Mouse (Mus musculus) stomach, embryonic 15.5 days (tissue): Measurements from ENCODE around the gene Cd6. TPM values are rescaled to one million over a fixed set of nuclear protein-coding genes. Genes with fewer than 3 reads are reported as not detected.

Experiments used
- ATAC-seq: fragments of 200-750 bp; cut with Nextera tagmentation; 2 replicates; pipeline ENCODE4 v1.8.0; 2017; ENCODE audit warnings: low read depth, moderate number of reproducible peaks, moderate TSS enrichment; ENCODE audit not compliant: insufficient read depth, low FRiP score
- H3K27ac ChIP-seq: fragments of 300-500 bp; sonication (generic); 2 replicates; pipeline ENCODE4 v1.5.1; 2015; ENCODE audit warnings: mild to moderate bottlenecking, inconsistent platforms
- H3K27me3 ChIP-seq: fragments of 300-500 bp; sonication (generic); replicated peaks from 2 replicates; pipeline ENCODE4 v1.6.1; 2015; ENCODE audit warnings: inconsistent platforms
- H3K36me3 ChIP-seq: fragments of 300-500 bp; sonication (generic); 2 replicates; pipeline ENCODE4 v1.6.1; 2015; ENCODE audit warnings: inconsistent platforms
- H3K4me1 ChIP-seq: fragments of 300-500 bp; sonication (generic); 2 replicates; pipeline ENCODE4 v1.6.1; 2015; ENCODE audit warnings: inconsistent platforms
- H3K4me2 ChIP-seq: fragments of 300-500 bp; sonication (generic); 2 replicates; pipeline ENCODE4 v1.6.1; 2015; ENCODE audit warnings: mild to moderate bottlenecking, inconsistent platforms
- H3K4me3 ChIP-seq: fragments of 300-500 bp; sonication (generic); replicated peaks from 2 replicates; pipeline ENCODE4 v1.5.1; 2015; ENCODE audit warnings: inconsistent platforms
- H3K9ac ChIP-seq: fragments of 300-500 bp; sonication (generic); 2 replicates; pipeline ENCODE4 v1.6.1; 2015; ENCODE audit warnings: inconsistent platforms
- H3K9me3 ChIP-seq: fragments of 300-500 bp; sonication (generic); 2 replicates; pipeline ENCODE4 v1.6.1; 2016; ENCODE audit warnings: inconsistent platforms
- WGBS: fragments of 180-500 bp; shearing (Covaris S2); methylation state at CpG from one replicate; pipeline ENCODE4 v1.1.7; 2015; 5-methylcytosine and 5-hydroxymethylcytosine counted together
- polyA plus RNA-seq: library from polyadenylated mRNA; unstranded; fragments of >200 nt; fragmentation: Nextera tagmentation; extraction: Ambion mirVana; gene quantifications from 2 replicates; pipeline ENCODE4 v1.2.1, GENCODE M21; 2015

The Cd6 gene
- polyA plus RNA-seq, 1 experiment from 2014 or later: 0.48 TPM

DNA sequence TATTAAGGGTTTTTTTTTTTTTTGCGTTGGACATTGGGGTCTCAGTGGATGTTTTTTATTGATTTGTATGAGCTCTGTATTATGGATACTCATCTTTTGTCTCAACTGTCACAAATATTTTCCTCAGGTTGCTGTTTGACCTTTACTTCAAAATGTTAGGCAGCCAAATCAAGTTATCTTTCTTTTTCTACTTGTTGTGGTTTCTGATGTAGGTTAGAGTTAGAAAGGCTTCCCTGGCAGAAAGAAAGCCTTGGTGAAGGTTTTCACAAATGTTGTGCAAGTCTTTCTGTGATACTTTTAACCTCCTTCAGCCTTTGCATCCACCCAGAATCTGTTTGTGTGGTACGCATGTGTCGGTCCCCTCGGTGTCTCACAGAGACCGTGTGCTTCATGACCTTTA lies 77.2 kb downstream of the Cd6 start:
- no peak overlapping the region for H3K9ac ChIP-seq
- no peak overlapping the region for H3K27ac ChIP-seq
- no peak overlapping the region for H3K4me3 ChIP-seq
- no peaks in the 10 kb centered on the region for H3K27me3 ChIP-seq
- no peaks in the 10 kb centered on the region for H3K4me1 ChIP-seq
- 92% methylated on average over 5 of the region's 5 CpGs for WGBS
- no peak overlapping the region for H3K4me2 ChIP-seq
- H3K36me3 ChIP-seq: no peaks in the 10 kb centered on the region
- H3K9me3 ChIP-seq: no peaks in the 10 kb centered on the region
- ATAC-seq: no peak

DNA sequence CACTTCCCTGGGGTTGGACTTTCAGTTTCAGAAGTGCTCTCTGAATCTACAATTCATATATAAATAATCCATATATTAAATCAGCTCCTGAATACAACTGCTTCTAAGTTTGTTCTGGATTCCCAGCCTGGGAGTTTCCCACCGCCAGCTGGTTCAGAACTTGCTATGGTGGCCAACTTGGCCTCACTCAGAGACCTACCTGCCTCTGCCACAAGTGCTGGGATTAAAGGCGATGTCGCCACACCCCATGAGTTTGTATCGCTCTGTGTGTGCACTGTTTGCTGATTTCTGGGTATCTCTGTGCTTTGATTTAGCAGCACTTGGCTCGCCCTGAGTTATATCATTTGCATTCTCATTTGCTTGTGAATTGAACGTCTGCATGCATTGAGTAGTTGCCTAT lies 77.8 kb downstream of the Cd6 start:
- 88% methylated on average over 6 of the region's 6 CpGs for WGBS
- no peak for ATAC-seq

DNA sequence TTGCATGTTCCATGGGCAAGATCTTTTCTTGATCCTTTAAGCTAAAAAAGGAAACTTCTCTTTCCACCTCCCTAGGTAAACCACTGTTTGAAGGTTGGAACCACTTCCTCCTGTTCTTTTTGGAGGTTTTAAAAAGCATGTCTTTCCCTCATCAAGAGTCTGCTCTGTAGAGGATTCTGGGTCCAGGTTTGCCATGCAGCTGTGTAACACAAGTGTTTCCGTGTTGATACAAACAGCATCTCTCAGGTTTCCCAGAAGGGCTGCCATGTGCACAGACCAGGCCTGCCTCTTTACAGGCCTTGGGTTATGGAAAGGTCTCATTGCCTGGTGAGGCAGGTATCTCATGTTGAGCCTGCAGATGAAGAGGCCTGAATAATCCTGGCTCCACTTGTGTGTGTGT lies 78.3 kb downstream of the Cd6 start:
- Histone ChIP-seq H3K27ac (no peak overlapping the region), H3K36me3 (no peaks in the 10 kb centered on the region), H3K4me3 (no peak overlapping the region), H3K4me2 (no peak overlapping the region), H3K4me1 (no peaks in the 10 kb centered on the region), H3K9me3 (no peaks in the 10 kb centered on the region), H3K27me3 (no peaks in the 10 kb centered on the region), H3K9ac (no peak overlapping the region)
- WGBS: 86% methylated on average over 1 of the region's 1 CpGs
- no peak for ATAC-seq

More for the DNA sequence above, 77.8 kb downstream of the Cd6 start:
- H3K36me3 ChIP-seq: no peaks in the 10 kb centered on the region
- H3K27ac ChIP-seq: no peak overlapping the region
- no peaks in the 10 kb centered on the region for H3K9me3 ChIP-seq
- no peaks in the 10 kb centered on the region for H3K4me1 ChIP-seq
- H3K4me3 ChIP-seq: no peak overlapping the region
- no peaks in the 10 kb centered on the region for H3K27me3 ChIP-seq
- H3K9ac ChIP-seq: no peak overlapping the region
- H3K4me2 ChIP-seq: no peak overlapping the region

DNA sequence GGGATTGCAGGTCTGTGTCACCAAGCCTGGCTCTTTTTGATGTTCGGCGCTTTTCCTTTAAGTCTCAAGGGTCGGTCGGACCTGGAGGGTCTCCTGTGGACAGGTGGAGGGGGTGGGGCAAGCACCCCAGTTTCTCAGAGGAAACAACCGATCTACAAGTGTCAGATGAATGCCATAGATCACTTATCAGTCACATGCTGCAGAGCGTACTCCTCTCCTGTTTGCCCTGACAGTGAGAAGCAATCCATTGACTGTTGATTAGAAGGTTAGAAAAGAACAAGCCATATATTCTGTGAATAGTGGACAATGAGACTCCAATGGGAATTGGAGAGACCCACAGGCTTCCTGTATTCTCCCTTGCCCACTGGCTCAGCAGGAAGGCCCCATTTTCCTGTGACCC lies 79.7 kb downstream of the Cd6 start:
- ATAC-seq: no peak
- Histone ChIP-seq H3K4me3 (no peak overlapping the region), H3K36me3 (no peaks in the 10 kb centered on the region), H3K27ac (no peak overlapping the region), H3K27me3 (no peaks in the 10 kb centered on the region), H3K4me1 (no peaks in the 10 kb centered on the region), H3K4me2 (no peak overlapping the region), H3K9ac (no peak overlapping the region), H3K9me3 (no peaks in the 10 kb centered on the region)
- 75% methylated on average over 6 of the region's 6 CpGs for WGBS

DNA sequence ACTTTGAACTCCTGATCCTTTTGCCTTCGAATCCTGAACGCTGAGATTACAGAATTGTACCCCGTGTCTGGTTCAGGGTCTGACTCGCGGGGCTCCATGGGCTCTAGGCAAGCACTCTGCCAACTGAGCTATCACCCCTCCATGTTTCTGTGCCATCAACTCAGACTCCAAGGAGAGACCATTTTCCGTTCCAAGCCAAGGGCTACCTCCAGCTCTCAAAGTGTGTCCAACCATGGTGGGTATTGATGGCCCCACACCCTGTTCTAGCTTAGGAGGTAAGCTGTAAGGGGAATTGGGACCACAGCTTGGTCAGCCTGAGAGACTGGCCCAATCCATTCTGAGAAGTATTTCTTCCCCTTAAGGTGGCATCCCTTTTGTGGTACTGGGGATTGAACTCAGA lies 80.6 kb downstream of the Cd6 start:
- Histone ChIP-seq H3K27ac (no peak overlapping the region), H3K9me3 (no peaks in the 10 kb centered on the region), H3K27me3 (no peaks in the 10 kb centered on the region), H3K4me1 (no peaks in the 10 kb centered on the region), H3K4me2 (no peak overlapping the region), H3K9ac (no peak overlapping the region), H3K36me3 (no peaks in the 10 kb centered on the region), H3K4me3 (no peak overlapping the region)
- WGBS: 88% methylated on average over 6 of the region's 6 CpGs
- ATAC-seq: no peak

DNA sequence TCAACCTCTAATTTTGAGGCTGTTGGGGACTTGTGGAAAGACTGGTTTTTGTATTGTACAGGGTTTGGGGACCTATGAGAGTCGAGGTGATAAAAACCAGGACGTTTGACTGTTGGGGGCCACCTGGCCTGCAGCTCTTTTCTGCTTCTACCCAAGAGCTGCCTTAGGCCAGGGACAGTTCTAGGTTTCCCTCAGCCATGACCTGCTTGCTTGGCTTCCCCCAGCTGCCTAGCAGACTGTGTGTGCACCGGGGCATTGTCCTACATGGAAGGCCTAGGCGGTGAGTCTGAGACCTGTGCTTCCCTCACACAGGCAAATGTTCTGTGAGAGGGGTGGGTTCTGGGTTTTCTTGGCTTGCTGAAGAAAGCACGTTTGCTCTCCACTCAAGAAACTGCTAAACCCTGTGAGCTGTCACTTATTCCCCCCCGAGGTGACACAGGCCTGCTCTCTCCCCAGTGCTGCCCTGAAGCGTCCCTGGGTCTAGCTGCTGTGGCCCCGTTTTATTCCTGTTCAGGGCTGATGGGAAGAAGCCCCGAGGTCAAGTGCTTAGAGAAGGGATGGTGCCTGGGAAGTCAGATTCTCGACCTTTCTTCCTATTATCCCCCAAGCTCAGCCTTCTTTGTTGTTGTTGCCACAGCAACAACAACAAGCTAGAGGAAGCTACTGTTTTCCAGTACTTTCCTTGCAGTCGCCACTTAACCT lies 81.3 kb downstream of the Cd6 start:
- no peaks in the 10 kb centered on the region for H3K27me3 ChIP-seq
- no peaks in the 10 kb centered on the region for H3K9me3 ChIP-seq
- H3K9ac ChIP-seq: no peak overlapping the region
- no peak overlapping the region for H3K4me2 ChIP-seq
- no peak overlapping the region for H3K27ac ChIP-seq
- 66% methylated on average over 11 of the region's 11 CpGs for WGBS
- H3K4me3 ChIP-seq: no peak overlapping the region
- H3K36me3 ChIP-seq: no peaks in the 10 kb centered on the region
- no peaks in the 10 kb centered on the region for H3K4me1 ChIP-seq
- ATAC-seq: no peak

DNA sequence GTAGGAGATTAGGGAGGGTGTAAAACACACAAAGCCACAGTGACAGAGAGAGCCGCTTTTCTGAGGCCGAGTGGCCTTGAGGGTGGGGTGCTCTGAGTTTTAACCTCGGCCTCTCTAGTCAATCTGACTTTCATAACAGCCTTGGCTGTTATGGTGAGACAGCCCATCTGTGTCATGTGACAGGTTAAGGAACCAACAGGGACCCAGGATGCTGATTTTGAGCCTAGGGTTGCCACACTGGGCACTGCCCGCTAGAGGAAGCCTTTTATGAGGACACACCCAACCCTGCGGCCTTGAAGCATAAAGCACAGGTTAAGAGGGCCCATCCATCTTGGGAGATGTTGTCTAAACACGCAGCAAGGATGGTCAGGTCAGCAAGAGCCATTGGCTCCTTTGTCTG lies 82.1 kb downstream of the Cd6 start:
- Histone ChIP-seq H3K9ac (no peak overlapping the region), H3K4me1 (no peaks in the 10 kb centered on the region), H3K27me3 (no peaks in the 10 kb centered on the region), H3K4me3 (no peak overlapping the region), H3K4me2 (no peak overlapping the region), H3K27ac (no peak overlapping the region), H3K9me3 (no peaks in the 10 kb centered on the region), H3K36me3 (no peaks in the 10 kb centered on the region)
- no peak for ATAC-seq
- WGBS: 61% methylated on average over 6 of the region's 6 CpGs

DNA sequence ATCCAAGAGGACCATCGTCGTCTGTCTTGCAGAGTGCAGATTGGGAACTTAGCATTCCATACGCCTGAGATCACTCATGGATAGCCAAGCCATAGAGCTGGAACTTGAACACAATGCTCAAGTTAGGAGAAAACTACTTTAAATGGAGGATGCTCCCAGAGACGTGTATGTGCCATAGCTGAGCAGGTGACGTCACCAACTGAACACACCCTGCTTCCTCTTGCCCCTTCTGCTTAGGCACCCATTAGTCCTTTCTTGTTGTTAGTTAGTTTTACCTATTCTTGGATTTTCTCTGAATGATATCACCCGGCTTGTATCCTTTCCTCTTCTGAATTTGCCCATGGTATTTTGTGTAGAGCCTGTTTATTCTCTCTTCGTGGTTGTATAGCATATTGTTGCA lies 82.7 kb downstream of the Cd6 start:
- 76% methylated on average over 7 of the region's 7 CpGs for WGBS

DNA sequence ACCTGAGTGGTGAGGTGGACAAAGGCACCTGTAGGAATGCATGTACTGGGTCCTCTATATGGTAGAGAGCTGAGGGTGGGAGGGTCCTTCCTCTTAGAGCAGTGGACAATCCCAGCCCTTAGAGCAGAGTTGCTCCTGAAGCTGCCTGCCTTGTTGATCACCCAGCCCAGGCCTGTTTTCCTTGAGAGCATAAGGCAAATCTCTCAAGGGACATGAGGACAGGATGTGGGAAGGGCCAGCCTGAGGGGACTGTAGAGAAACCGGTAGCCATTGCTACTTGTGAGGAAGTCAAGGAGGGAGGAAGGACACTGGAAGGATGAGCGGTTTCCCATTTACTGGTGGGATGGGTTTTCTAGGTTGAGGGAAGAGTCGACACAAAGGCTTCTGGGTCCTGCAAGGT lies 87.3 kb downstream of the Cd6 start:
- Histone ChIP-seq H3K4me1 (no peaks in the 10 kb centered on the region), H3K27ac (no peak overlapping the region), H3K9ac (no peak overlapping the region), H3K9me3 (no peaks in the 10 kb centered on the region), H3K36me3 (no peaks in the 10 kb centered on the region), H3K27me3 (no peaks in the 10 kb centered on the region), H3K4me3 (no peak overlapping the region), H3K4me2 (no peak overlapping the region)
- no peak for ATAC-seq
- 73% methylated on average over 3 of the region's 3 CpGs for WGBS

More for the DNA sequence above, 82.7 kb downstream of the Cd6 start:
- no peaks in the 10 kb centered on the region for H3K9me3 ChIP-seq
- no peak for ATAC-seq
- H3K27me3 ChIP-seq: no peaks in the 10 kb centered on the region
- no peak overlapping the region for H3K27ac ChIP-seq
- no peak overlapping the region for H3K4me3 ChIP-seq
- no peak overlapping the region for H3K4me2 ChIP-seq
- H3K9ac ChIP-seq: no peak overlapping the region
- H3K4me1 ChIP-seq: no peaks in the 10 kb centered on the region
- H3K36me3 ChIP-seq: no peaks in the 10 kb centered on the region

DNA sequence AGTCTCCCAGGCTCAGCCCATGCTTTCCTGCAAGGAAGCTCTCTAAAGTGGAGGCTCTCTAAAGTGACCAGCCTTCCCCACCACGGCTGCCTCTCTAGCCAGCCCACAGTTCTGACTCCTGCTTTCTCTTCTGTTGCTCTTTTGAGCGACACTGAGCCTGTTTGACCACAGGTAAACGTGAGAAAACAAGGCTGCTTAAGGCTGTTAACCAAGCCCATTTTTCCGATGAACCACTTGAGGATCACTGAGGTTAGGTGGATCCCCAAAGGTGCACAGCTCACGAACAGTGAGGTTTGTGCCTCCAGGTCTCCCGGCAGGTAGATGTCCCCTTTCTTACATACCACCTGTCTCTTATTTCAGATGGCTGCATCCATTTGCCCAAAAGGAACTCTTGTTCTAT lies 87.7 kb downstream of the Cd6 start:
- H3K9ac ChIP-seq: no peak overlapping the region
- no peaks in the 10 kb centered on the region for H3K27me3 ChIP-seq
- WGBS: 81% methylated on average over 6 of the region's 6 CpGs
- H3K4me3 ChIP-seq: no peak overlapping the region
- no peak for ATAC-seq
- H3K9me3 ChIP-seq: no peaks in the 10 kb centered on the region
- H3K27ac ChIP-seq: no peak overlapping the region
- no peak overlapping the region for H3K4me2 ChIP-seq
- H3K36me3 ChIP-seq: no peaks in the 10 kb centered on the region
- no peaks in the 10 kb centered on the region for H3K4me1 ChIP-seq

DNA sequence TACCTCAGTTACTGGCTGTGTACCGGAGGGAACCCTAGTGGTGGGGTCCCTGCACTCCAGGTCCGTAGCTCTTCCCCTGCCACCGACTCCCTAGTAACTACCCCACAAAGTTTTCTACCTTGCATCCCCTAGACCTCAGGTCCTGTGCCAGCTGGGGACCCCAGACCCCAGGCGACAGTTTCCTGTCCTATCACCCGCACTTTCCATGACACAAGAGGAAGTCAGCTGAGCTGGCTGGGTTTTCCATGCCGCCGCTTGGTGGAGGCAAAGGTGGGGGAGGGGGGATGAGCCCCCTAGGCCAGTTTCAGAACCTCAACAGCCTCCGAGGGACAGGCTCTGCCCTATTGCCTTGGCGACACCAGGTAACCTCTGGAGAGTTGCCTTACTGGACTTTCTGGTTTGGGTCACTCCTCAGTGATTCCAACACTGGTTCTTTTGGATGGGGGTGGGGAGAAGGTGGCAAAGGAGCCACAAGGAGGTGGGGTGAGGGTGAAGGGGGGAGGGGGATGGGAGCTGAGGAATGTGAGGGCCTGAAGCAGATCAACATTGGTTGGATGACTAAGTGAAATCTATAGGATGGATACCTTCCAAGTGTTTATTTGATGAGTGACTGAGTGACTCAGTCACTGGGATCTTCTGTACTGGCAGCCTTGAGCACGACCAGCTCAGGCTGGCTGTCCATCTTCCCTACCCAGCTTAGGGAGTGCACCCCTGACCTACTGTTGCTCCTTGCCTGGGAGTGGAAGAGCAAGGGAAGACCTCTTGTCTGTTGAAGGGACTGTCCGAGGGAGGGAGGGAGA lies 89.0 kb downstream of the Cd6 start:
- Histone ChIP-seq H3K27ac (peak overlapping the region; percentile 40; the same call in 1 of the 2 replicates), H3K27me3 (no peaks in the 10 kb centered on the region), H3K4me3 (no peak overlapping the region), H3K4me1 (no peaks in the 10 kb centered on the region), H3K4me2 (no peak overlapping the region), H3K9me3 (no peaks in the 10 kb centered on the region), H3K9ac (no peak overlapping the region), H3K36me3 (no peaks in the 10 kb centered on the region)
- 33% methylated on average over 11 of the region's 11 CpGs for whole genome bisulfite sequencing
- peak; percentile 48; the same call in 1 of the 2 replicates for ATAC-seq

DNA sequence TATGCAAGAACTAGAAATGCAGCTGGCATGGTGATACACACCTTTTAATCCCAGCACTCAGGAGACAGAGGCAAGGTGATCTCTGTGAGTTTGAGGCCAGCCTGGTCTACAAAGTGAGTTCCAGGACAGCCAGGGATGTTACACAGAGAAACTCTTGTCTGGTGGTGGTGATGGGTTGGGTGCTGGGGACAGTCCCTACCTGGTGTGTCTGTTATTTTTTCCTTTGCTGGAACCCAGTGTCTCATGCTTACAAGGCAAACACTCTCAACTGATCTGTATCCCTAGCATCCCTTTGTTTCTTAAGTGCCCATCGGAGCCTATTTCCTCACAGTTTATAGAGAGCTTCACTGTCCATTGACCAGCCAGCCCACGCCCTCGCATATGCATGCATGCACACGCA lies 89.9 kb downstream of the Cd6 start:
- H3K4me1 ChIP-seq: no peaks in the 10 kb centered on the region
- ATAC-seq: no peak
- no peaks in the 10 kb centered on the region for H3K36me3 ChIP-seq
- H3K4me2 ChIP-seq: no peak overlapping the region
- 90% methylated on average over 4 of the region's 4 CpGs for WGBS
- H3K4me3 ChIP-seq: no peak overlapping the region
- H3K27me3 ChIP-seq: no peaks in the 10 kb centered on the region
- H3K9ac ChIP-seq: no peak overlapping the region
- no peak overlapping the region for H3K27ac ChIP-seq
- H3K9me3 ChIP-seq: no peaks in the 10 kb centered on the region
